Mouse (Mus musculus): ENCODE measurements around the gene Hspg2.

DNA sequence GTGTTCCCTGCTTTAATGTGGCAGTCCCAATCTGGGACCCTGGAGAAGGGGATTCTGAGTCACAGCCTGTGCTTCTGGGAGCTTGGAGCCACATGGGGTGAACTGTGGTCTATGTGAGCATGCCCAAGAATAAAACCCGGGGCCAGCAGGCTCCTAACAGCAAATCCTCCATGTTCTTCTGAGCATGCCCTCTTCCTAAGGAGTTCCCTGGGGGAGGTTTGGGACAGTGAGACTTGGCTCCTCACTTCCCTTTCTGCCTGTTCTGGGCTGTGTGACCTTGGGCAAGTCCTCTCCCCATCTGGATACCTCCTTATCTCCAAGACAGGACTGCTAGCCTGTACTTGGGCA lies 12.4 kb downstream of the Hspg2 start:
- TF ChIP-seq POLR2A (IDR thresholded peaks at IDR 0.05; ENCODE audit: insufficient read depth, low read depth, low read length) (no peak), CTCF (IDR thresholded peaks at IDR 0.05) (no peak)
